Comparison of ENCODE assay signal across 8 mouse cellular contexts in genomic region chr19:5272801-5273733, GRCm38 (mm10). TPM values are rescaled to one million over a fixed set of nuclear protein-coding genes. Genes with fewer than 3 reads are reported as not detected.
A peak's percentile ranks its signal among the peaks of the same experiment; 100 is the strongest.
DNase-seq lines count a peak whose midpoint lies in the region; ATAC-seq and TF ChIP-seq lines count a peak whose summit lies in the region.

Gene Pacs1, minus strand, starts transcription at chr19:5273119.

- peak within 1 kb of the TSS; percentile 94 for H3K4me3 ChIP-seq in G1E (ENCODE audit: low read depth, low read length)
- peak within 1 kb of the TSS; percentile 54 for H3K4me3 ChIP-seq in cerebellum, adult 2 months (replicated peaks; ENCODE audit: insufficient read depth, low read depth, low read length)
- peak within 1 kb of the TSS; percentile 95 for H3K4me3 ChIP-seq in lung, embryonic 16.5 days (ENCODE audit: low read length)

- H3K9me3 ChIP-seq in G1E (replicated peaks): no peaks in the 10 kb centered on the region
- no peaks in the 10 kb centered on the region for H3K9me3 ChIP-seq in lung, embryonic 16.5 days (ENCODE audit: control insufficient read depth, low read length)

- DNase-seq in G1E (ENCODE audit: low spot score): peak; percentile 92
- DNase-seq in cerebellum, adult 2 months: peak; percentile 83 to 86
- DNase-seq in forelimb bud, embryonic 11.5 days (ENCODE audit: low read depth, low spot score): peak; percentile 91
- peak; percentile 56 for DNase-seq in layer of hippocampus, adult 9-10 months (ENCODE audit: low spot score)
- peak; percentile 73 for DNase-seq in ovary, postnatal 10 days (ENCODE audit: low spot score)
- peak; percentile 91 to 94 for DNase-seq in thymus, postnatal 10 days (ENCODE audit: low spot score in 2 of 2)

- no peak within 1 kb of the TSS for H3K27ac ChIP-seq in cerebellum, adult 2 months (ENCODE audit: insufficient read depth, low read length)
- peak within 1 kb of the TSS; percentile 95 for H3K27ac ChIP-seq in lung, embryonic 16.5 days (ENCODE audit: low read length)

- no peaks in the 10 kb centered on the region for H3K27me3 ChIP-seq in G1E (ENCODE audit: insufficient read depth, low read length)
- no peaks in the 10 kb centered on the region for H3K27me3 ChIP-seq in cerebellum, adult 2 months (ENCODE audit: control insufficient read depth, insufficient read depth, low read length)
- no peaks in the 10 kb centered on the region for H3K27me3 ChIP-seq in lung, embryonic 16.5 days (ENCODE audit: control insufficient read depth, insufficient read depth, low read depth, low read length)

- peak within 1 kb of the TSS; percentile 91 for H3K9ac ChIP-seq in lung, embryonic 16.5 days (ENCODE audit: low read length)

- H3K4me1 ChIP-seq in G1E (ENCODE audit: insufficient read depth, low read depth, low read length): peaks cover 58% of the 10 kb centered on the region
- no peaks in the 10 kb centered on the region; the same call in 1 of the 2 replicates for H3K4me1 ChIP-seq in cerebellum, adult 2 months (ENCODE audit: control insufficient read depth, insufficient read depth, low read length)
- peaks cover 18% of the 10 kb centered on the region for H3K4me1 ChIP-seq in lung, embryonic 16.5 days (replicated peaks; ENCODE audit: control insufficient read depth, insufficient read depth, low read length)

- ATAC-seq in G1E (ENCODE audit: extremely low read depth, insufficient number of reproducible peaks, low FRiP score, poor library complexity, severe bottlenecking): peak; percentile 46
- peak; percentile 70 to 84 for ATAC-seq in hematopoietic stem cell, adult 5-6 weeks (replicated peaks in 1 of 2; ENCODE audit: insufficient read depth in 1 of 2, low FRiP score in 2 of 2, low TSS enrichment in 1 of 2, low read depth in 1 of 2, poor library complexity in 2 of 2, severe bottlenecking in 2 of 2)
- ATAC-seq in lung, embryonic 16.5 days (ENCODE audit: low read depth): peak; percentile 95

- H3K36me3 ChIP-seq in G1E (replicated peaks): peaks cover 51% of the 10 kb centered on the region
- peaks cover 27% of the 10 kb centered on the region for H3K36me3 ChIP-seq in lung, embryonic 16.5 days (ENCODE audit: control insufficient read depth, insufficient read depth, low read length)

- under 1% methylated on average over 90 of the region's 97 CpGs for WGBS in cerebellum, adult 2 months
- WGBS in lung, embryonic 16.5 days: 1% methylated on average over 51 of the region's 97 CpGs

- no peak for TF ChIP-seq CTCF in G1E (IDR thresholded peaks at IDR 0.05; ENCODE audit: low read depth, low read length)
- no peak for TF ChIP-seq CTCF in cerebellum, adult 2 months (IDR thresholded peaks at IDR 0.05; ENCODE audit: borderline replicate concordance, insufficient read depth, low read depth, low read length)

- peak within 1 kb of the TSS; percentile 92 for H3K4me2 ChIP-seq in lung, embryonic 16.5 days (ENCODE audit: low read depth, low read length)

- TF ChIP-seq POLR2A in cerebellum, adult 2 months (IDR thresholded peaks at IDR 0.05; ENCODE audit: borderline replicate concordance, insufficient read depth, low read length): peak; percentile 51

RNA-seq across cellular contexts. Expression of gene Pacs1, which starts in this region (rescaled TPM):
- total RNA-seq in G1E (2014; fragmentation: Nextera tagmentation) (49.8 and 53.3 TPM in 2 replicates), G1E (2017) (9.8 TPM in 2 replicates)
- 39.0 and 50.6 TPM in 2 replicates for polyA plus RNA-seq in G1E (2012)
- polyA plus RNA-seq in cerebellum, adult 2 months (2012; rRNA removed): 26.7 and 28.0 TPM in 2 replicates
- total RNA-seq in hematopoietic stem cell, adult 5-6 weeks (2017): 17.3 and 23.4 TPM in 2 replicates
- polyA plus RNA-seq in lung, embryonic 16.5 days (2015; fragmentation: Nextera tagmentation; extraction: Ambion mirVana): 16.5 and 21.0 TPM in 2 replicates
